Mouse (Mus musculus) CD4-positive helper T cell, adult 2 months (primary cell): Measurements from ENCODE around the gene Gm37240.

Experiments used
- DNase-seq: peaks from one replicate; pipeline ENCODE4 v3.0.0-alpha.2; 2012; ENCODE audit warnings: low read depth, missing footprints, low spot score

Gm37240 gene

GRCm38 (mm10) chr3:85398483-85398835, 488.9 kb downstream of the Gm37240 start:
- no peak for DNase-seq

GRCm38 (mm10) chr3:85397816-85398482, 489.4 kb downstream of the Gm37240 start:
- DNase-seq, result no peak

GRCm38 (mm10) chr3:85393395-85393794, 493.9 kb downstream of the Gm37240 start:
- DNase-seq, result no peak

GRCm38 (mm10) chr3:85391756-85392155, 495.6 kb downstream of the Gm37240 start:
- DNase-seq, result no peak

GRCm38 (mm10) chr3:85391111-85391510, 496.2 kb downstream of the Gm37240 start:
- no peak for DNase-seq

- DNase-seq, result no peak
Observed at GRCm38 (mm10) chr3:85385371-85385770, 501.9 kb downstream of the Gm37240 start.

GRCm38 (mm10) chr3:85383330-85383729, 504.0 kb downstream of the Gm37240 start:
- no peak for DNase-seq

GRCm38 (mm10) chr3:85378703-85379395, 508.5 kb downstream of the Gm37240 start:
- DNase-seq, result no peak

- DNase-seq, result no peak
Observed at GRCm38 (mm10) chr3:85377946-85378702, 509.2 kb downstream of the Gm37240 start.

GRCm38 (mm10) chr3:85377505-85377904, 509.8 kb downstream of the Gm37240 start:
- no peak for DNase-seq

- DNase-seq, result no peak
Observed at GRCm38 (mm10) chr3:85376541-85376940, 510.8 kb downstream of the Gm37240 start.

- DNase-seq, result no peak
Observed at GRCm38 (mm10) chr3:85373039-85373438, 514.3 kb downstream of the Gm37240 start.

- DNase-seq, result no peak
Observed at GRCm38 (mm10) chr3:85369847-85370246, 517.5 kb downstream of the Gm37240 start.

- DNase-seq, result no peak
Observed at GRCm38 (mm10) chr3:85369157-85369556, 518.2 kb downstream of the Gm37240 start.

GRCm38 (mm10) chr3:85368354-85369120, 518.8 kb downstream of the Gm37240 start:
- DNase-seq, result no peak

- no peak for DNase-seq
Observed at GRCm38 (mm10) chr3:85364591-85365343, 522.6 kb downstream of the Gm37240 start.

GRCm38 (mm10) chr3:85362883-85363282, 524.4 kb downstream of the Gm37240 start:
- DNase-seq, result no peak

- DNase-seq, result no peak
Observed at GRCm38 (mm10) chr3:85356373-85356772, 530.9 kb downstream of the Gm37240 start.

- no peak for DNase-seq
Observed at GRCm38 (mm10) chr3:85348021-85348420, 539.3 kb downstream of the Gm37240 start.

GRCm38 (mm10) chr3:85341103-85341860, 546.0 kb downstream of the Gm37240 start:
- DNase-seq, result no peak
